Mouse (Mus musculus) G1E (cell line): Measurements from ENCODE around the gene Xpnpep3.

ENCODE experiments used
- CTCF ChIP-seq: IDR thresholded peaks from 2 replicates; pipeline ENCODE4 v1.5.1; 2012; ENCODE audit warnings: low read depth, low read length, inconsistent platforms, mixed read lengths
- GATA1 ChIP-seq: IDR thresholded peaks from 2 replicates; pipeline ENCODE4 v1.6.1; 2012; ENCODE audit warnings: borderline replicate concordance, low read length, inconsistent platforms, mixed read lengths
- TAL1 ChIP-seq: conservative IDR thresholded peaks from 2 replicates; pipeline ENCODE4 v1.6.1; 2012; ENCODE audit warnings: low read depth, low read length, inconsistent platforms, mixed read lengths

DNA sequence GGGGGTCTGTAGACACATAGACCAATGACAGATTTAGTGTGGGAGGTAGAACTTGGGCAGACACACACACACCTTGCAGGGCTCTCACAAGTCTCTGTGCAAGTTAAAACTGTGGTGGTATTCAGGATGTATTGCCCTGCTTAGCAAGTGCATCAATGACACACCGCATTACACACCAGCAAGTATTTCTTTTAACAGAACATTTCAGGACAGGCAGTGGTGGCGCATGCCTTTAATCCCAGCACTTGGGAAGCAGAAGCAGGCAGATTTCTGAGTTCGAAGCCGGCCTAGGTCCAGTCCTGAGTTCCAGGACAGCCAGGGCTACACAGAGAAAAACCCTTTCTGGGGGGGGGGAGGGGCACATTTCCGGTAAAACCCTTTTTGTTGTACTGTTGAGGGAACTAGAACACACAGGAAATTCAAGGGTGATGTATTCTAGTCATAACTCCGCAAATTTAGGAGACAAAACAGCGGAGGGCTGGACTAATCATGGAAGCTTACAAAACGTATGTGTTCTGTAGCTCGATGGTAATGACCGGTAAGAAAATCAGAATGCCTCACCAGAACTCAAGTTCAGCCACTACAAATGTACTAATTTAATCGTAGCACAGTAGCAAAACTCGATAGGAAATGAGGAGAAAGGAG, 65.2 kb downstream of the Xpnpep3 start:
- TF ChIP-seq CTCF, result no peak
- no peak for TF ChIP-seq GATA1
- TF ChIP-seq TAL1, result no peak
